Mouse (Mus musculus): ENCODE measurements around the gene Ergic1. TPM values are rescaled to one million over a fixed set of nuclear protein-coding genes. Genes with fewer than 3 reads are reported as not detected.
A peak's percentile ranks its signal among the peaks of the same experiment; 100 is the strongest.

The Ergic1 gene
- polyA plus RNA-seq, 1 experiment from 2014 or later: 97.3 TPM

DNA sequence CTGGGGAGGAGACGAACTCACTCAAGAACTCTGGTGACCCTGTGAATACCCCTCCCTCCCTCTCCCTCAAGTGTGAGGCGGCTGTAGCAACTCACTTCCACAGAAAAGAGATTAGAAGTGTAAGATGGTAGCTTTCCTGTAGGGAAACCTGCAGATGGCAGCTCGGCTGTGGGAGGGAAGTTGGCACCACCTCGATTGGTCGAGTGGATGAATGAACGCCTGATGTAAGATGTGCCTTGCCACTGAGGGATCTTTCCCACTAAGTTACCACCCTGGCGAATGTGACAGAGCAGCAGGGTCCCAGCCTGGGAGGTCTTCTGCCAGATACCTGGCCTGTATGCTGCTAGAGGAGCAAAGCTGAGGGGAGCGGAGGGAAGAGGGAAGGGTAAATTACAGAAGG lies 48.5 kb downstream of the Ergic1 start:
- no peak overlapping the region for H3K4me3 ChIP-seq
- no peak overlapping the region for H3K4me2 ChIP-seq
- no peaks in the 10 kb centered on the region for H3K27me3 ChIP-seq
- H3K9me3 ChIP-seq: no peaks in the 10 kb centered on the region
- H3K9ac ChIP-seq: no peak overlapping the region
- no peak overlapping the region for H3K27ac ChIP-seq (replicated peaks)
- peaks cover 17% of the 10 kb centered on the region for H3K36me3 ChIP-seq
- no peak for ATAC-seq (ENCODE audit: low FRiP score, low read depth)
- 77% methylated on average over 8 of the region's 8 CpGs for WGBS
- 0 out of 2 replicates have a peak, but pooled peaks cover 6% of the 10 kb centered on the region for H3K4me1 ChIP-seq (replicated peaks)

DNA sequence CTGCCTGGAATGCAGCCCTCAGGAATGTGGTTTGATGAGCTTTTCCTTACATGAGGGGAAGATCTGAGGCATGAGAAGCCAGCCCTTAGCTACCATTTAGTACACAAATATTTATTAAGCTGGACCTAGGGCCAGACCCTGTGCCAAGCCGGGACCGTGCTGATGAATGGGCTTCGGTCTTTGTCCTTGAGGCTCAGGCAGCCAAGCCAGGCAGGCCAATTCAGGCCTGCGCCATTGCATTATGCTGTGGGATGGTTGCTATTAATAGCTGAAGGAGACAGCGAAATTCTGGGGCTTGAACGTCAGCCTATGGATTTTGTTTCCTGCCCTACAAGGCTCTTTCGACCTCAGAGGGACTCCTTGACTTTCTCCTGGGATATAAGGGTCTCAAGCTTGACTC lies 50.0 kb downstream of the Ergic1 start:
- no peak overlapping the region for H3K4me3 ChIP-seq
- no peaks in the 10 kb centered on the region for H3K27me3 ChIP-seq
- 62% methylated on average over 7 of the region's 7 CpGs for WGBS
- H3K9me3 ChIP-seq: no peaks in the 10 kb centered on the region
- no peak overlapping the region for H3K9ac ChIP-seq
- no peak for ATAC-seq (ENCODE audit: low FRiP score, low read depth)
- peaks cover 26% of the 10 kb centered on the region for H3K36me3 ChIP-seq
- H3K27ac ChIP-seq (replicated peaks): peak overlapping the region; percentile 25
- H3K4me2 ChIP-seq: no peak overlapping the region
- H3K4me1 ChIP-seq (replicated peaks): 0 out of 2 replicates have a peak, but pooled peaks cover 6% of the 10 kb centered on the region

DNA sequence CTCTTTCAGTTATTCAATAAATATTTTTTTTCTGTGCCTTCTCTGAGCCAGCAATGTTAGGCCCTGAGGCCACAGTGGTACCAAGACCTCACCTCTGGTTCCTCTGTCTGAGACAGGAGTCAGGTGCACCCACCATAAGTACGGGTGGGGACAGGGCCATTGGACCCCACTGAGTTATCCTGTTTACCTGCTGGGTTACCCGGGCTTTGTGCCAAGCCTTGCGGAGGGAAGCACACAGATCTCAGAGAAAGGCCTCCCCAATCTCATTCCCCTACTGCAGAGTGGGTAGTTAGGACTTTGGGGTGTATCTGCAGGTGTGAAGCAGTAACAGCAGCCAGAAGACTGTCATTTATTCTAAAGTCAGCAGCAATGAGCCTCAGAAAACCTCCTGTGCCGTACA lies 50.6 kb downstream of the Ergic1 start:
- H3K36me3 ChIP-seq: peaks cover 30% of the 10 kb centered on the region
- 77% methylated on average over 4 of the region's 4 CpGs for WGBS
- no peak for ATAC-seq (ENCODE audit: low FRiP score, low read depth)
- no peak overlapping the region for H3K9ac ChIP-seq
- no peak overlapping the region for H3K4me2 ChIP-seq
- H3K27me3 ChIP-seq: no peaks in the 10 kb centered on the region
- H3K4me3 ChIP-seq: no peak overlapping the region
- peak overlapping the region; percentile 25 for H3K27ac ChIP-seq (replicated peaks)
- H3K4me1 ChIP-seq (replicated peaks): 0 out of 2 replicates have a peak, but pooled peaks cover 6% of the 10 kb centered on the region
- H3K9me3 ChIP-seq: no peaks in the 10 kb centered on the region

DNA sequence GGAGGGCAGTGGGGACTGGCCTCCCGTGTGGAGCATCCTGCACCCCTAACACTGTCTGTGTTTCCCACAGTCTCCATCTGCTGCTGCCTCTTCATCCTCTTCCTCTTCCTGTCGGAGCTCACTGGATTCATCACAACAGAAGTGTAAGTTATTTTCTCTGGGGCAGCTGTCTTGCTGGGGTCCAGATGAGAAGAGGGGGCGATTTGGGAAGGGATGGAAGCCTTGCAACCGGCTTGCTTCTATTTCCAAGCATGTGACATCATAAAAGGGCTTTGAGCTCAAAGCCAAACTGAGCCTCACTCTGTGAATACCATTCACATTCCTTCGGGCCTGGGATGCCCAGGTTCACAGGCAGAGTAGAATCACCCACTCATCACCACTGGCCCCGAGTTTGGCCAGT lies 53.0 kb downstream of the Ergic1 start:
- Histone ChIP-seq H3K36me3 (peaks cover 24% of the 10 kb centered on the region), H3K27ac (replicated peaks) (no peak overlapping the region), H3K4me2 (no peak overlapping the region), H3K9me3 (no peaks in the 10 kb centered on the region), H3K9ac (no peak overlapping the region), H3K27me3 (no peaks in the 10 kb centered on the region), H3K4me1 (replicated peaks) (0 out of 2 replicates have a peak, but pooled peaks cover 6% of the 10 kb centered on the region), H3K4me3 (no peak overlapping the region)
- WGBS: 86% methylated on average over 6 of the region's 6 CpGs
- ATAC-seq (ENCODE audit: low FRiP score, low read depth): no peak

DNA sequence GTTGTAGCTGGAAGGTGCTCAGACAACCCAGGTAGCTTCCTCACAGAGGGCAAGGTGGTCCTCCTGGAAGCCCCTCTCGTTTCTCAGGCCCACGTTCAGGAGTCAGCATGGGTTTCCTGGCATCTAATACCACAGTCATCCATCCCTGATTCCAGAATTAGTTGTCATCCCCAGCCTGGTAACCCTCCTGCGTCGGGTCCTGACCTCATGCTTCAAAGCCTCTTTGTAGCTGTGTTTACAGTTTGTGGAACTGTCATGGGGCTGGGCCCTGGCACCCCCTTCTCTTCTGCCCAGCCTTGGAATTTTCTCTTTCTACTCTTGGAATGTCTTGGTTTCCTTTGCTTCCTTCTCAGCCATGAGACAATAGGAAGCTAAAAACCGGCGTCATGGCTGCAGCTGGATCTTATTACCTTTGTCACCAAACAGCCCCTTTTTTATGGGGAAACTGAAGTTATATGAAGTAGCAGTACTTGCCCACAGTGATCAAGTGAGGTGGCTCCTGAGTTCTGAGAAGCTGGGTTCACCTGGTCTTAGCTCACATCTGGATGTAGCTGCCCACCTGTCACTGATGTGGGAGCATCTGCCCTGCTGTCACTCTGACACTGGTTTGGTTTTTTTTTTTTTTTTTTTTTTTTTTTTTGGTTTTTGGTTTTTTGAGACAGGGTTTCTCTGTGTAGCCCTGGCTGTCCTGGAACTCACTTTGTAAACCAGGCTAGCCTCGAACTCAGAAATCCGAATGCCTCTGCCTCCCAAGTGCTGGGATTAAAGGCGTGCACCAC lies 53.6 kb downstream of the Ergic1 start:
- no peak for ATAC-seq (ENCODE audit: low FRiP score, low read depth)
- Histone ChIP-seq H3K9ac (no peak overlapping the region), H3K27me3 (no peaks in the 10 kb centered on the region), H3K9me3 (no peaks in the 10 kb centered on the region), H3K27ac (replicated peaks) (no peak overlapping the region), H3K36me3 (peaks cover 20% of the 10 kb centered on the region), H3K4me2 (no peak overlapping the region), H3K4me1 (replicated peaks) (0 out of 2 replicates have a peak, but pooled peaks cover 6% of the 10 kb centered on the region), H3K4me3 (no peak overlapping the region)
- WGBS: 90% methylated on average over 9 of the region's 9 CpGs

DNA sequence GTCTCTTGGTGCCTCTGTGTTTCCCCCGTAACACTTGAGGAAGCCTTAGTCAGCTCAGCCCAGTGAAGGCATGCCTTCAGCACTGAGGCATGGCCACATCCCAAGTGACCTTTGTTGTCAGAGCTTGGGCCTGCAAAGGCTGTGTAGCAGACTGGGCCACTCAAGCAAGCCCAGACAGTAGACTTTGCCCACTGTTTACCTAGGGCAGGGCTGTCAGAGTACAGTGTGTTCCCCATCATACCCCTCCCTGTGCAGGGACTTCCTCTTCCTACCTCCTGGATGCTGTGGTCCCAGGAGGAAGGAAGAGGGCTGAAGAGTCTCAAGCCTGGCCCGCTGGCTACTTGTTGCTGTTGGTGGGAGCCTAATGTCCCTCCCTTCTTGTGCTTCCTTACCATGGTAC lies 55.4 kb downstream of the Ergic1 start:
- Histone ChIP-seq H3K4me3 (no peak overlapping the region), H3K4me1 (replicated peaks) (0 out of 2 replicates have a peak, but pooled peaks cover 6% of the 10 kb centered on the region), H3K27ac (replicated peaks) (no peak overlapping the region), H3K9me3 (no peaks in the 10 kb centered on the region), H3K36me3 (peaks cover 16% of the 10 kb centered on the region), H3K4me2 (no peak overlapping the region), H3K27me3 (no peaks in the 10 kb centered on the region), H3K9ac (no peak overlapping the region)
- ATAC-seq (ENCODE audit: low FRiP score, low read depth): no peak
- 93% methylated on average over 2 of the region's 2 CpGs for WGBS

DNA sequence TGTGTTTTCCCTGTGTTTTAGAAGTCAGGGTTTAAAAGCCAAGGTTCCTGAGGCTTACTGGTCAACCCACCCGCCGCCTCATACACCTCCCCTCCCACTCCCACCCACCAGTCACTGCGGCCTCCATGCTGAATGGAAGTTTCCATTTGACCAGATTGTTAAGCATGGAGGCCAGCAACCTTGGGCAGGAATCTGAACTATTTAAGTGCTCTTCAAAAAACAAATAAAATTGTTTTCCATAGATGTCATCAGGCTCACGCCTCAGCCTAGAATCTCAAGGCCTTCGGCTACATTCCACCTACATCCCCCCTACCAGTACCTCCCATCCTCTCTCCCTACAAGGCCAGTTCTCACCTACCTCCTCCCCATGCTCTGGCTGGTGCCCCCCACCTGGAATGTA lies 57.2 kb downstream of the Ergic1 start:
- Histone ChIP-seq H3K4me2 (no peak overlapping the region), H3K36me3 (peaks cover 17% of the 10 kb centered on the region)
- 90% methylated on average over 5 of the region's 5 CpGs for WGBS

DNA sequence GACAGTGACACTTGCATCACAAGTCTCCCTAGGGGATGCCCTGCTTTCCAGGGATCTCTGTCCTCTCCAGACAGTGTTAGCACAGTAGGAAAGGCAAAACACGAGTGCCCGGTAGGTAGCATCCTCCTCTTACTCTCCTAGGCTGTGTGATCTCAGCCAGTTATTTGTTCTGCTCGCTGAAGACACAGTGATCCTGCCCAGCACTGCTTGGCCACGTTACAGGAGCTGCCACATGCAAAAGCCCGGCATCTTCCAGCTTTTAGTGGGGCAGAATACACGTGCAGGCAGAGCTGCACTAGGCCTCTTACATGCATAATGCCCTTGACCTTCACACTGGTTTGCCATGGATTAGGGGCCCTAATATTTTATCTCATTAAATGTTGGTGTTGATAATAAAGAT lies 58.3 kb downstream of the Ergic1 start:
- no peaks in the 10 kb centered on the region for H3K9me3 ChIP-seq
- H3K4me2 ChIP-seq: no peak overlapping the region
- no peak overlapping the region for H3K27ac ChIP-seq (replicated peaks)
- H3K4me3 ChIP-seq: no peak overlapping the region
- H3K36me3 ChIP-seq: peaks cover 27% of the 10 kb centered on the region
- H3K27me3 ChIP-seq: no peaks in the 10 kb centered on the region
- 85% methylated on average over 6 of the region's 6 CpGs for whole genome bisulfite sequencing
- H3K4me1 ChIP-seq (replicated peaks): no peaks in the 10 kb centered on the region
- H3K9ac ChIP-seq: no peak overlapping the region
- no peak for ATAC-seq (ENCODE audit: low FRiP score, low read depth)

More for the DNA sequence above, 57.2 kb downstream of the Ergic1 start:
- Histone ChIP-seq H3K27ac (replicated peaks) (no peak overlapping the region), H3K9ac (no peak overlapping the region), H3K4me1 (replicated peaks) (no peaks in the 10 kb centered on the region), H3K27me3 (no peaks in the 10 kb centered on the region), H3K9me3 (no peaks in the 10 kb centered on the region), H3K4me3 (no peak overlapping the region)
- no peak for ATAC-seq (ENCODE audit: low FRiP score, low read depth)

DNA sequence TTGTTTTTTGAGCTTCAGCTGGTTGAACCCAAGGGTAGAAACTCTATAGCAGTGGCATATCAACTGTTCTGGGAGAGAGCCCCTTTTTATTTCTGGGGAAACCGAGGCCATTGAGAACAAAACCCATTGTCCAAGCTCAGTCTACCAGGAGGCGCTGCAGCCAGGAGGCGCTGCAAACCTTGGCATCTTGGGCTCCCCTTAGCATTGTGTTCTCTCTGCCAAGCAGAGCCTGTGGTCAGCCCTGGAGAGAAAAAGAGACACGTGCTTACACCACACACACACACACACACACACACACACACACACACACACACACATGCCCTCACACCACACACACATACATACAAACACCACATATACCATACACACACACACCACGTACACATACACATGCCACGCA lies 59.0 kb downstream of the Ergic1 start:
- H3K36me3 ChIP-seq: peaks cover 34% of the 10 kb centered on the region
- H3K4me2 ChIP-seq: no peak overlapping the region
- H3K27ac ChIP-seq (replicated peaks): no peak overlapping the region
- H3K9me3 ChIP-seq: no peaks in the 10 kb centered on the region
- H3K4me3 ChIP-seq: no peak overlapping the region
- no peak for ATAC-seq (ENCODE audit: low FRiP score, low read depth)
- no peaks in the 10 kb centered on the region for H3K4me1 ChIP-seq (replicated peaks)
- H3K27me3 ChIP-seq: no peaks in the 10 kb centered on the region
- WGBS: 82% methylated on average over 6 of the region's 6 CpGs
- no peak overlapping the region for H3K9ac ChIP-seq

DNA sequence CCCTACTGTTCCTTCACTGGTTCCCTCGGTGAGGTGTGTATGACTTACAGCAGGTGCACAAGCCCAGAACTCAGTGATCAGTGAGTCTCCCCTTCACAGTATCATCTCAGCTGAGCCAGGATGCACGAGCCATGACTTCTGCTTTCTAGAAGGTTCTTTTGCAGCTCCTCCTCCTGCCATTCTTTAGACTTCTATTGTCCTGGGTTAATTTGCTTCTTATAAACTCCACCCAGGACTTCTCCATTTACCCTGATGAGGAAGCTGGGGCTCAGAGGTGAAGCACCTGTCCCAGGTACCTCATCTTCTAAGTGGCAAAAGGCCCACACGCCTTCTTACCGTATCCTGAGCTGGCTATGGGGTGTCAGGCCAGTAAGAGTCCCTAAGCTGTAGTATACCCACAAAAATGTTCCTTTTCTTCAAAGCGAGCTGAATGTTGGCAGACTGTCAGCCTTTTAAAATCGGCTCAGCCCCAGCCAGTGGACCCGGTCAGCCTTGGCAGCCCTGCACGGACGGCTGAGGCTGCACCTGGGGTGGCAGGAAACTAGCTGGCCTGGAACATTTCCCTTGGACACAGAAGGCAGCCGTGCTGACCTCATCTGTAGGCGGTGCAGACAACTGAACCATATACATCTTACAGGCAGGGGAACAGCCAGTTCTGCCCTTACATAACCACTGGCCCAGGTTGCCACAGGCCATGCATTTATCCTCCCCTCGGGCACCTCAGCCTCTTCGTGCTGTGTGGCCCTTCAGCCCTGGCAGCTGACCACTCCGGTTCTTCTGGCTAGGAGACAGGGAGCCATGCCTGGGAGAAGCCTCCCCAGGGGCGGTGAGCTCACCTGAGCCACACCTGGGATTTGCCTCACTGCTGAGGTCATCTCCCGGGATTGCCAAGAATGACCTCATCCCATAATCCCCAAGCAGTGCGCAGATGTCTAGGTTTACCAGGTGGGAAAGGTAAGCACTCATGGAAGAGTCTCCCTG lies 59.8 kb downstream of the Ergic1 start:
- Histone ChIP-seq H3K27ac (replicated peaks) (0 out of 2 replicates have a peak overlapping the region, but pooled peaks have one; percentile 42), H3K9me3 (no peaks in the 10 kb centered on the region), H3K4me3 (no peak overlapping the region), H3K9ac (no peak overlapping the region), H3K27me3 (no peaks in the 10 kb centered on the region), H3K4me1 (replicated peaks) (no peaks in the 10 kb centered on the region), H3K4me2 (no peak overlapping the region), H3K36me3 (peaks cover 36% of the 10 kb centered on the region)
- WGBS: 76% methylated on average over 17 of the region's 17 CpGs
- ATAC-seq (ENCODE audit: low FRiP score, low read depth): peak; percentile 45; the same call in 1 of the 2 replicates

DNA sequence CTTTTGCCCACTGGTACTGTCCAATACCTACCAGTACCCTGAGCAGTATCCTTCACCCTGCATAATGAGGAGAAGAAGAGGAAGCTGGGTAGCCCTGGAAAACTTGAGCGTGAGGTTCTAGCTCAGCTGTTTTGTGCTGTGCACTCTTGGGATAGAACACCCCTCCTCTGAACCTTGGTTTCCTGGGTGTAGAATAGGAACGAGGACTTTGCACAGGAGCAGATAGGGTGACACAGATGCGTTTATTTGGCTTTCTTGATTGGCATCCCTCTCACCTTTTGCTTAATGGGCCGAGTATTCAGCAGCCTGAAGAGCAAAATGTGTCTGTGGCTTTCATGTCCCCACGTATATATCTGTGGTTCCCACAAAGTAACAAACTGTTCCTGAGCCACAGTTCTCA lies 60.6 kb downstream of the Ergic1 start:
- WGBS: 91% methylated on average over 5 of the region's 5 CpGs
- peaks cover 33% of the 10 kb centered on the region for H3K36me3 ChIP-seq

DNA sequence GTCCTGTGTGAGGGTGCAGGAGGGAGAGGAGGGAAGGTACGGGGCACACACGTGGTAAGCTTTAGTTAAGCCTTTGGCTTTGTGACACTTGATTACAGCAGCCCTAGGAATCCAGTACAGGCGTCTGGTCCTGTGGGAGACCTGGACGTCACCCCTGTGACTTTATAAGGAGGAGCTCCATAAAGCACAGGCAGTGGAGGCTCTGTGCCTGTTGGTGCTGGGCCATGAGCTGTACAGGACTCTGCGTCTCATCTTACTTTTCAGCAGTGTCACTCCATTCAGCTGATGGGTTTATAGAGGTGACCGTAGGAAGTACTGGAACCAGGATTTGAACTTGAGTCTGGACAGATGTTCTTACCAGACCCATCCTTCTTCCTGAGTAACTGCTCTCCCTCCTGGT lies 62.7 kb downstream of the Ergic1 start:
- Histone ChIP-seq H3K4me3 (no peak overlapping the region), H3K9me3 (no peaks in the 10 kb centered on the region), H3K27ac (replicated peaks) (no peak overlapping the region), H3K9ac (no peak overlapping the region), H3K4me1 (replicated peaks) (no peaks in the 10 kb centered on the region), H3K27me3 (no peaks in the 10 kb centered on the region), H3K4me2 (no peak overlapping the region), H3K36me3 (peaks cover 39% of the 10 kb centered on the region)
- ATAC-seq (ENCODE audit: low FRiP score, low read depth): no peak
- WGBS: 94% methylated on average over 6 of the region's 6 CpGs

More for the DNA sequence above, 60.6 kb downstream of the Ergic1 start:
- no peak for ATAC-seq (ENCODE audit: low FRiP score, low read depth)
- Histone ChIP-seq H3K27ac (replicated peaks) (no peak overlapping the region), H3K4me1 (replicated peaks) (no peaks in the 10 kb centered on the region), H3K9me3 (no peaks in the 10 kb centered on the region), H3K27me3 (no peaks in the 10 kb centered on the region), H3K4me3 (no peak overlapping the region), H3K4me2 (no peak overlapping the region), H3K9ac (no peak overlapping the region)

All from hindbrain, embryonic 15.5 days (tissue).